Mouse (Mus musculus): ENCODE data around the gene Map4k4. TPM values are rescaled to one million over a fixed set of nuclear protein-coding genes. Genes with fewer than 3 reads are reported as not detected.

Gene Map4k4
- polyA plus RNA-seq, 1 experiment from 2014 or later = 31.0 TPM

DNA sequence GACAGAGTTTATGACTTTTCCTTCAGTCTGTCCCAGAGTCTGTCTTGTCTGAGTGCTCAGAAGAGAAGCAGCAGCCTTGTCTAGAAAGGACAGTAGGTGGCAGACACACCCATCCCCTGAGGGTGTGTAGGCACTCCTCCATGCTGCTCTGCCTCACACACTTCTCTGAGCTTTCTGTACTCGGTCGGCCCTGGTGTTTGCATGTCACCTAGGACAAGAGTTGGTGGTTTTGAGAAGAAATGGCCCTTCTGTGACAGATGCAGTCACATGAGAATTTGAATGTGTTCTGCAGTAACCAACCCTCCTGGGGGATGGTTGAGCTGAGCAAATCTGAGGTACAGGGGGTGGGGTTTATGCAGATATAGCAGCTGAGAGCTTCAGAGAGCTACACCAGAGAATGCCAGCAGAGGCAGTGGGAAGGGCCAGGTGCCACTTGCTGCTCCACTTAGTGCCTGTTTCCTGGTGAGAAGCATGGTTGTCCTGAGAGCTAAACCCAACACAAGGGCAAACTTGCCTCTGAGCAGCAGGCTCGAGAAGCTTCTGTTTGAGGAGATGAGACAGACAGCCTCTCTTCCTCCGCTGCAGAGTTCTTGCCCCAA, 101.5 kb downstream of the Map4k4 start:
- peaks cover 100% of the 10 kb centered on the region for H3K36me3 ChIP-seq (replicated peaks)
- no peak for DNase-seq (ENCODE audit: extremely low spot score, low spot score)

DNA sequence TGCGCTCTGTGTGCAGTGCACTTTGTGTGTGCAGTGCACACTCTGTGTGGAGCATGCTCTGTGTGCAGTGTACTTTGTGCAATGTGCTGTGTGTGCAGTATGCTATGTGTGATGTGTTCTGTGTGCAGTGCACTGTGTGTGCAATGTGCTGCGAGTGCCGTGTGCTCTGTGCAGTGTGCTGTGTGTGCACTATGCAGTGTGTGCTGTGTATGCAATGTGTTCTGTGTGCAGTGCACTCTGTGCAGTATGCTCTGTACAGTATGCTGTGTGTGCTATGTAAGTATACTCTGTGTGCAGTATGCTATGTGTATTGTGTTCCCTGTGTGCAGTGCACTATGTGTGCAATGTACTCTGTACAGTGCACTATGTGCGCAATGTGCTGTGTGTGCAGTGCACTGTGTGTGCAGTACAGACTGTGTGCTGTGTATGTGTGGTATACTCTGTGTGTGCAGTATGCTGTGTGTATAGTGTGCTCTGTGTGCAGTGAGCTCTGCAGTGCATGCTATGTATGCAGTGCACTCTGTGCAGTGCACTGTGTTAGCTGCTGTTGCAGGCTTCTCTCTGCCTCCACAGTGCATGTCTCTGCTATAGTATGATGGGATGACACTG, 105.4 kb downstream of the Map4k4 start:
- H3K36me3 ChIP-seq (replicated peaks) = peaks cover 100% of the 10 kb centered on the region
- no peaks in the 10 kb centered on the region for H3K27me3 ChIP-seq (ENCODE audit: poor library complexity, severe bottlenecking)
- 96% methylated on average over 4 of the region's 4 CpGs for WGBS
- H3K9me3 ChIP-seq = no peaks in the 10 kb centered on the region
- no peaks in the 10 kb centered on the region for H3K4me1 ChIP-seq
- DNase-seq (ENCODE audit: extremely low spot score, low spot score) = no peak
- H3K4me3 ChIP-seq = no peak overlapping the region
- H3K27ac ChIP-seq = no peak overlapping the region

More for the DNA sequence above, 101.5 kb downstream of the Map4k4 start:
- Histone ChIP-seq H3K4me3 (no peak overlapping the region), H3K9me3 (no peaks in the 10 kb centered on the region), H3K27me3 (ENCODE audit: poor library complexity, severe bottlenecking) (no peaks in the 10 kb centered on the region), H3K4me1 (no peaks in the 10 kb centered on the region), H3K27ac (no peak overlapping the region)
- WGBS = 87% methylated on average over 4 of the region's 4 CpGs

DNA sequence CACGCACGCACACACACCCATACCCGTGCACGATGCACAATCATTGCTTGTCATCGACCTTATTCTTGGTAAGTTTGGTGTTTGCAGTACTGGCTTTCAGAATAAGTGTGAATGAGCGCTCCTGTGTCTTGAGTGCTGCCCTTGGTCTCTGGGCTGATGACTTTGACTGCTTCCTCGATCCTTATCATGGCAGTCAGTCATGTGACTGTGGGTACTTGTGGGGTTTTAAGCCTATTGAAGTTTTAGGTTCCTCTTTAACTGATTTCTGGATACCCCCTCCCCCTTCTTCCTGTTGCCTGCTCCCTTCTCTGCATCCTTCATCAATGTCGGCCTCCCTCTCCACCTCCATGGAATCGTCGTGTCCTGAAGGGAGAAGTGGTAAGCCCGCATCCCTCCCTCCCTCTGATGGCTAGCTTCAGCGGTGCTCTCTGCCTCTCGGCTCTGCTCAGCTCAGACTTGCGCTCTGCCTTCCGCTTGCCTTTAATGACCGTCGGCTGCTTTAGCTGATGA, 107.3 kb downstream of the Map4k4 start:
- Histone ChIP-seq H3K27ac (no peak overlapping the region), H3K36me3 (replicated peaks) (peaks cover 100% of the 10 kb centered on the region)
- 92% methylated on average over 17 of the region's 17 CpGs for WGBS

DNA sequence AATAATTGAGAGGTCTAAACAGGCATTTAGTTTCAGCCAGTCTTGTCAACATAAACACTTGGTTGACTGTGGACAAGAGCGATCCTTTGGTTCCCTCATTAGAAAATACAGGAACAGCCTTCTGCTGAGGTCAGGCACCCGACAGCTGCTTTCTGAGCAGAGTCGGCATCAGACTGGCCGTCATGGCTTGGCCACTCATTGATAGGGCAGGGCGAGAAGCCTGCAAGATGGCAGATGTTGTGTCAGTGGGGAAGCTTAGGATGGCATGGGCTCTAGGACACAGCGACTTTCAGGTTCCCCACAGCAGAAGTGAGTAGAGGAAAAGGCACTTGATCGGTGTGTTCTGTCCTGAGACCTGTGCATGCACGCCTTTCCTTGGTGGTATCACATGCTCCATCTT, 112.0 kb downstream of the Map4k4 start:
- Histone ChIP-seq H3K4me1 (no peaks in the 10 kb centered on the region), H3K27me3 (ENCODE audit: poor library complexity, severe bottlenecking) (no peaks in the 10 kb centered on the region), H3K36me3 (replicated peaks) (peaks cover 100% of the 10 kb centered on the region), H3K4me3 (no peak overlapping the region), H3K9me3 (no peaks in the 10 kb centered on the region), H3K27ac (no peak overlapping the region)
- 97% methylated on average over 8 of the region's 8 CpGs for WGBS
- DNase-seq (ENCODE audit: extremely low spot score, low spot score) = no peak

More for the DNA sequence above, 107.3 kb downstream of the Map4k4 start:
- Histone ChIP-seq H3K4me3 (no peak overlapping the region), H3K27me3 (ENCODE audit: poor library complexity, severe bottlenecking) (no peaks in the 10 kb centered on the region), H3K4me1 (no peaks in the 10 kb centered on the region), H3K9me3 (no peaks in the 10 kb centered on the region)
- no peak for DNase-seq (ENCODE audit: extremely low spot score, low spot score)

DNA sequence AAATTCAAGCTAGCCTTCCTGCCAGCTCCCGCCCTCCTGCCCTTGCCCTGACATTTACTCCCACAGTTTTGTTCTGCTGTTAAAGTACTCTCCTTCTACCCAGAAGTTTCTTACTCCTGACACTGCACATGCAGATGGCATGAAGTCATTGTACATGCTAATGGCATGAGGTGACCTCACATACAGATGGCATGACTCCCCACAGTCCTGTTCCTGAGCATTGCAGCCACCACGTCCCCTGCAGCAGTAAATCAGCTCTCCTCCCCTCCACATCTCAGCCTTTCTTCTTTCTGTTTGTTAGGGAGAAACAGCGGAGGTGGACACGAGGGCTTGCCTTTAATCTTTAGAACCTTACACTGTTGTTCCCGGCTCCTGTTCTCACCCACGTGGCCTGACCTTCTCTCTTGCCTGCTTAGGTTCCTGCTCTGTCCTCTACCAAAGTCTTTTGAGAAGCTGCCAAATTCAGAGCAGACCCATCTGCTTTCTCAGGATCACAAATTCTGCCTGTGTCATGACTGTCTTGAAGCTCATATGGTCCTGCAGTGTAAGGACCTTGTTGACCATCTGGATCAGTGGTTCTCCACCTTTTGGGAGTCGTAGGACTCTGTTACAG, 114.5 kb downstream of the Map4k4 start:
- WGBS = 90% methylated on average over 7 of the region's 7 CpGs
- no peak for DNase-seq (ENCODE audit: extremely low spot score, low spot score)

DNA sequence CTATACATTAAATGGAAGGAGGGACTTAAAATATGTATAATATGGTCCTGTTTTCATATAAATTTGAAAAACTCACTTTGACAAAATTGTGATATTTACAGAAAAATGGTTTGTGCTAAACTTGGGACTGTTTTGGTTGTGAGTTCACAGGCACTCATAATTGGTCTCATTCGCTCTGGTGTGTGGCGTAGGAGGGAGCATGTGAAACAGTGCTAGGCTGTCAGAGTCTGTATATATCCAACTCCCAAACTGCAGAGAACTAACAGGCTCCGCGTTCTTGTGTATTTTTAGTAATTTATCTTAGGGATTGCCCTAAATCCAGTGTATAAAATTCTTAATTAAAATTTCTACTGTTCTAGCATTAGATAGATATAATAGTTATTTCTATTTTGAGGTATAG, 120.9 kb downstream of the Map4k4 start:
- DNase-seq (ENCODE audit: extremely low spot score, low spot score) = no peak
- Histone ChIP-seq H3K27ac (no peak overlapping the region), H3K4me1 (no peaks in the 10 kb centered on the region), H3K9me3 (no peaks in the 10 kb centered on the region), H3K4me3 (no peak overlapping the region), H3K27me3 (ENCODE audit: poor library complexity, severe bottlenecking) (no peaks in the 10 kb centered on the region), H3K36me3 (replicated peaks) (peaks cover 100% of the 10 kb centered on the region)
- 97% methylated on average over 4 of the region's 4 CpGs for WGBS

More for the DNA sequence above, 114.5 kb downstream of the Map4k4 start:
- Histone ChIP-seq H3K4me1 (no peaks in the 10 kb centered on the region), H3K27ac (no peak overlapping the region), H3K36me3 (replicated peaks) (peaks cover 100% of the 10 kb centered on the region), H3K9me3 (no peaks in the 10 kb centered on the region), H3K27me3 (ENCODE audit: poor library complexity, severe bottlenecking) (no peaks in the 10 kb centered on the region), H3K4me3 (no peak overlapping the region)

DNA sequence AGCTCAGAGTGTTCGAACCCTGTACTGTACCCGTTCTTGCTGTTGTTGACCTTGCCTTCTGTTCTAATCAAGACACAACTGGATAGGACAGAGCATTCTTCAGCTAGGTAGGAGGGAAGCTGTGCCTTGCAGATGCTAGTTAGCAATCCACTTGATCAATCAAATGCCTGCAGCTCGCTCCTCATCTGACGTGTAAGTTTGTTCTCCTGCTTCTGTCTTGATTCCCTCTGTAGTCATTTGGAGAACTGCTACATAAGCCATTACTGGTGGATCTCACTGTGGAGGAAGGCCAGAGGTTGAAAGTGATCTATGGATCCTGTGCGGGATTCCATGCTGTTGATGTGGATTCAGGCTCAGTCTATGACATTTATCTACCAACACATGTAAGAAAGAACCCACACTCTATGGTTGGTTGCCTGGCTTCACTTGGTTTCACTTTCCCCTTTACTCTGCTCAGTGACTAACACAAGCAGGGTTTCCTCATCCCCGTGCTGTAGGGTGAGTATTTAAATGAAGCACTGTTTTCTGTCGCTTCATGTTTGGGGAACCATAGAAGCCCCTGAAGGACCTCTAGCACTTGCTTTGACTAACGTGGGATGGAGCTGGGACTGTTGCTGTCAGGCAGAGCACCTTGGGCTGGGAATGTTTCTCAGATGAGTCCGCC, 121.9 kb downstream of the Map4k4 start:
- Histone ChIP-seq H3K9me3 (no peaks in the 10 kb centered on the region), H3K4me3 (no peak overlapping the region), H3K36me3 (replicated peaks) (peaks cover 100% of the 10 kb centered on the region), H3K27ac (no peak overlapping the region), H3K27me3 (ENCODE audit: poor library complexity, severe bottlenecking) (no peaks in the 10 kb centered on the region), H3K4me1 (no peaks in the 10 kb centered on the region)
- 94% methylated on average over 9 of the region's 9 CpGs for WGBS
- DNase-seq (ENCODE audit: extremely low spot score, low spot score) = no peak

DNA sequence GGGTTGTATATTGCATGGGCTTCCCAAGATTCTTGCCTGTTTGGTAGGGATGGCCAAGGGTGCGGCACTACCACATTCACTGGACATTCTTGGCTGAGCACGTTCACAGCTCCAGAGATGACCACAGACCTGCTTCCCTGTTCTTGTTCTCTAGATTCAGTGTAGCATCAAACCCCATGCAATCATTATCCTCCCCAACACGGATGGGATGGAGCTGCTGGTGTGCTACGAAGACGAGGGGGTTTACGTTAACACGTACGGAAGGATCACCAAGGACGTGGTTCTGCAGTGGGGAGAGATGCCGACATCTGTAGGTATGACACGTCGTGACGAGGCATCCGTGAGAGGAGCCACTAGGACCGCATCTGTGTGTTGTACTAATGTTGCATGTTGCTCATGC, 122.5 kb downstream of the Map4k4 start:
- Histone ChIP-seq H3K27me3 (ENCODE audit: poor library complexity, severe bottlenecking) (no peaks in the 10 kb centered on the region), H3K4me1 (no peaks in the 10 kb centered on the region), H3K36me3 (replicated peaks) (peaks cover 100% of the 10 kb centered on the region), H3K9me3 (no peaks in the 10 kb centered on the region), H3K27ac (no peak overlapping the region), H3K4me3 (no peak overlapping the region)
- WGBS = 95% methylated on average over 15 of the region's 15 CpGs
- DNase-seq (ENCODE audit: extremely low spot score, low spot score) = no peak

DNA sequence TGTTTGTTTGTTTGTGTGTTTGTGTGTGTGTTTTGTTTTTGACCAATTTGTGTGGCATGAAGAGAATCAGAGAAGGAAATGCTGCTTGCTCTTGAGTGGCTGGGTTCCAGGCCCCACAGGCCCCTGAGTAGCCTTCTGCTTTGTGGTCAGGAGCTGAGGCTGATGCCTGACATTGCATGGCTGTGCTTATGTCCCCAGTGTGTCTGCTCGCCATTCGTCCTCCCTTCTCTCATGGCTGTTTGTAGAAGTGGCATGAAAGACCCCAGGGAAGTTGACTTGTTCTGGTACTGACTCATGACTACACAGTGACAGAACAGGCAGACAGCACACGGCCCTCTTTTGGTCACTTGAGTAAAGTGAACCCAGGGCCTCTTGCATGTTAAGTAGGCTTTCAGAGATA, 123.0 kb downstream of the Map4k4 start:
- no peaks in the 10 kb centered on the region for H3K4me1 ChIP-seq
- H3K27me3 ChIP-seq (ENCODE audit: poor library complexity, severe bottlenecking) = no peaks in the 10 kb centered on the region
- no peaks in the 10 kb centered on the region for H3K9me3 ChIP-seq
- DNase-seq (ENCODE audit: extremely low spot score, low spot score) = no peak
- WGBS = 78% methylated on average over 3 of the region's 3 CpGs
- H3K27ac ChIP-seq = no peak overlapping the region
- no peak overlapping the region for H3K4me3 ChIP-seq
- peaks cover 98% of the 10 kb centered on the region for H3K36me3 ChIP-seq (replicated peaks)

DNA sequence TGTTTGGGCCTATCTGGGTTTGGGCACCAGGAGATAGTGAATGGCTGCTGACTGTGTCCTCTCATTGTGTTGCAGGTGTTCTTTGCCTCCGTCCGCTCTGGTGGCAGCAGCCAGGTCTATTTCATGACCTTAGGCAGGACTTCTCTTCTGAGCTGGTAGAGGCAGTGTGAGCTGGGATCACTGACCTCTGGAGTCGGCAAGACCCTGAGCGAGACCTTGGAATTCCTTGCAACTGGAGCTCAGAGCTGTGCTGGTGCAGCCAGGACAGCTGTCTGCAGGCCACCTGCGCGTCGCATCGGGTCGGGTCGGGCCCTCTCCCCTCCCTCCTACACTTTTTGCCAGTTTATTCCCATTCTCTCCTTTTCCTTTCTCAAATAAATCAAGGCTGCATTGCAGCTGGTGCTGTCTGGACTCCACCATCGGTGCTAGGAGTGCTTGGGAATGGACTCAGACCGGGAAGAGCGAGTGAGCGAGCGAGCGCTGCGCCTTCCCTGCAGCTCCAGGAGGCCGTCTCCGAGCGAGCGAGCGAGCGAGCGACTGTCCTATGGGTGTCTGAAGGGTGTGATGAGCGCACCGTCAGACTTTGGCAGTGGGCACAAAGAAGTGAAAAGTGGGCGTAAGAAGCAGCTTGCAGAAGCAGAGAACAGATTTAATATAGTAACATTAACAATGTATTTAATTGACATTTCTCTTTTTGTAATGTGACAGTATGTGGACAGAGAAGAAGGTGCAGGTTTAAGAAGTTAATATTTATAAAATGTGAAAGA, 124.0 kb downstream of the Map4k4 start:
- WGBS = 87% methylated on average over 27 of the region's 27 CpGs
- H3K27ac ChIP-seq = no peak overlapping the region
- H3K36me3 ChIP-seq (replicated peaks) = peaks cover 88% of the 10 kb centered on the region
- H3K4me3 ChIP-seq = no peak overlapping the region
- no peaks in the 10 kb centered on the region for H3K4me1 ChIP-seq
- no peaks in the 10 kb centered on the region for H3K27me3 ChIP-seq (ENCODE audit: poor library complexity, severe bottlenecking)
- no peak for DNase-seq (ENCODE audit: extremely low spot score, low spot score)
- H3K9me3 ChIP-seq = no peaks in the 10 kb centered on the region

DNA sequence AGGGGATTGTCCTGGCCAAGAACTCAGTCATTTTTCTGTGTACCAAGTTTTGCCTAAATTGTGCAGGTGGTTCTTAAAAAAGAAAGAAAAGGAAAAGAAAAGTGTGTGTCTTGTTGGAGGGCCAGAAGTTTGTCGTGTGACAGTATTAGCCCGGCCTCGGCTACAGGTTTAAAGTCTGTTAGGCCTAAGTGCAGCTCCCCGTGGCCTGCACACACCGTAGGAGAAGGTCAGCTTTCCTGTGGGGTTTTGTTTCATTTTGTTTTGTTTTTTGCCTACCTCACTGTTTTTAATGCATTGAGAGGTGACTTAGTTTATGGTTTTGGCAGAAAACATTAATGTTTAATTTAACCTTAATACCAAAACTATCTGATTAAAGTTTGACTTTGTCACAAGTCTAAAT, 124.7 kb downstream of the Map4k4 start:
- H3K27ac ChIP-seq = no peak overlapping the region

DNA sequence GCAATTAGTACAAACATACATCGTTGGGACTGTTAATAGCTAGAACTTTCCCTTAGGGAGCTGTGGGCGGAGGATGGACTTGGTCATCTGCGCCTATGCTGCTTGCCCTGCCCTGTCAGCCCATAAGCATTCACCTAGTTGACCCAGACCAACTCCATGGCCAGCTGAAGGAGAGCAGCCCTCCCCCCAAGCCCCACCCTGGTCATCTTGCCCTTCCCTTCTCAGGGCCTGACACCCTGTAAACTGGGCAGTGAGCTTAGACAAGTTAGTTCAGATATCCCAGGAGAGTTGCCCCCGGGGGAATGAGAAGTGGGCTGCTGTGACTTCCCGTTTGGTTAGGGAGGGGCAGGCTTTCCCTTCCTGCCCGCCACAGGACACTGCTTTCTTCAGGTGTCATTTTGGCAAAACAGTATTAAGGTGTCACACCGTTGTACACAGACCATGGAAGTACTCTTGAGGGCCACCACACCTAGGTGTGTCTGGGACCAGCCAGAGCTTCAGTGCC, 126.5 kb downstream of the Map4k4 start:
- Histone ChIP-seq H3K4me1 (no peaks in the 10 kb centered on the region), H3K4me3 (no peak overlapping the region), H3K27ac (no peak overlapping the region), H3K27me3 (ENCODE audit: poor library complexity, severe bottlenecking) (no peaks in the 10 kb centered on the region), H3K9me3 (no peaks in the 10 kb centered on the region), H3K36me3 (replicated peaks) (peaks cover 64% of the 10 kb centered on the region)
- no peak for DNase-seq (ENCODE audit: extremely low spot score, low spot score)
- 84% methylated on average over 7 of the region's 7 CpGs for WGBS

More for the DNA sequence above, 124.7 kb downstream of the Map4k4 start:
- H3K9me3 ChIP-seq = no peaks in the 10 kb centered on the region
- DNase-seq (ENCODE audit: extremely low spot score, low spot score) = no peak
- WGBS = 93% methylated on average over 5 of the region's 5 CpGs
- no peaks in the 10 kb centered on the region for H3K27me3 ChIP-seq (ENCODE audit: poor library complexity, severe bottlenecking)
- no peak overlapping the region for H3K4me3 ChIP-seq
- peaks cover 81% of the 10 kb centered on the region for H3K36me3 ChIP-seq (replicated peaks)
- H3K4me1 ChIP-seq = no peaks in the 10 kb centered on the region
